ENCODE assay signal across 7 mouse cellular contexts in genomic region chr4:116555413-116556300, GRCm38 (mm10). TPM values are rescaled to one million over a fixed set of nuclear protein-coding genes. Genes with fewer than 3 reads are reported as not detected.
DNase-seq lines count a peak whose midpoint lies in the region; ATAC-seq and TF ChIP-seq lines count a peak whose summit lies in the region.

Gene Tmem69, minus strand, starts transcription at chr4:116555936.

- H3K4me1 ChIP-seq in intestine, postnatal 0 days (replicated peaks; ENCODE audit: control insufficient read depth, insufficient read depth, low read length), result no peaks in the 10 kb centered on the region
- H3K4me1 ChIP-seq in midbrain, embryonic 12.5 days, result peaks cover 17% of the 10 kb centered on the region
- no peaks in the 10 kb centered on the region for H3K4me1 ChIP-seq in small intestine, adult 2 months (ENCODE audit: control insufficient read depth, insufficient read depth, insufficient read length, low read length)

- TF ChIP-seq POLR2A in small intestine, adult 2 months (IDR thresholded peaks at IDR 0.05; ENCODE audit: low read depth, low read length), result peak; percentile 33; the same call in 1 of the 2 replicates

- H3K9me3 ChIP-seq in intestine, postnatal 0 days (ENCODE audit: control insufficient read depth), result no peaks in the 10 kb centered on the region
- no peaks in the 10 kb centered on the region for H3K9me3 ChIP-seq in midbrain, embryonic 12.5 days

- H3K36me3 ChIP-seq in intestine, postnatal 0 days (ENCODE audit: control insufficient read depth, insufficient read depth), result peaks cover 10% of the 10 kb centered on the region
- peaks cover 16% of the 10 kb centered on the region for H3K36me3 ChIP-seq in midbrain, embryonic 12.5 days
- peaks cover 6% of the 10 kb centered on the region for H3K36me3 ChIP-seq in small intestine, adult 2 months (ENCODE audit: control insufficient read depth, insufficient read depth, low read length)

- H3K9ac ChIP-seq in intestine, postnatal 0 days (ENCODE audit: low read depth, low read length), result peak within 1 kb of the TSS; percentile 86
- H3K9ac ChIP-seq in midbrain, embryonic 12.5 days (replicated peaks), result peak within 1 kb of the TSS; percentile 79

- H3K4me2 ChIP-seq in intestine, postnatal 0 days (replicated peaks; ENCODE audit: low read depth), result peak within 1 kb of the TSS; percentile 80
- peak within 1 kb of the TSS; percentile 81 for H3K4me2 ChIP-seq in midbrain, embryonic 12.5 days (replicated peaks)

- 3% methylated on average over 23 of the region's 23 CpGs for WGBS in intestine, postnatal 0 days
- 4% methylated on average over 23 of the region's 23 CpGs for WGBS in midbrain, embryonic 12.5 days
- WGBS in small intestine, adult 2 months, result 6% methylated on average over 23 of the region's 23 CpGs

- ATAC-seq in intestine, postnatal 0 days, result no peak
- no peak for ATAC-seq in midbrain, embryonic 12.5 days (ENCODE audit: low FRiP score, low read depth)

- TF ChIP-seq CTCF in intestine, postnatal 0 days (IDR thresholded peaks at IDR 0.05; ENCODE audit: low read depth), result no peak
- no peak for TF ChIP-seq CTCF in small intestine, adult 2 months (IDR thresholded peaks at IDR 0.05; ENCODE audit: extremely low read depth, insufficient read length, insufficient replicate concordance, low read depth, low read length)

- intact Hi-C loops in left cerebral cortex, postnatal 4 days (cut with DNase I), result loop anchor here (10.0 kb wide), 1 partner anchor 221 kb away; no protein-coding TSS in a partner anchor

- peak within 1 kb of the TSS; percentile 97 for H3K27ac ChIP-seq in intestine, postnatal 0 days (ENCODE audit: low read depth, low read length)
- peak within 1 kb of the TSS; percentile 93 for H3K27ac ChIP-seq in midbrain, embryonic 12.5 days (replicated peaks)
- peak within 1 kb of the TSS; percentile 99 for H3K27ac ChIP-seq in small intestine, adult 2 months (ENCODE audit: insufficient read depth, low read depth, low read length)

- H3K27me3 ChIP-seq in intestine, postnatal 0 days (replicated peaks; ENCODE audit: control insufficient read depth, insufficient read depth, low read length), result no peaks in the 10 kb centered on the region
- H3K27me3 ChIP-seq in midbrain, embryonic 12.5 days, result no peaks in the 10 kb centered on the region
- no peaks in the 10 kb centered on the region for H3K27me3 ChIP-seq in small intestine, adult 2 months (ENCODE audit: control insufficient read depth, insufficient read depth, low read length)

- DNase-seq in adrenal gland, adult 8-10 months, result peak; percentile 71
- peak; percentile 69 for DNase-seq in embryo, embryonic 11.5 days (ENCODE audit: low read depth, low spot score)
- peak; percentile 40 to 73 for DNase-seq in gastrocnemius, postnatal 4 days (ENCODE audit: low spot score in 2 of 2)
- peak; percentile 75 for DNase-seq in left cerebral cortex, postnatal 4 days

- H3K4me3 ChIP-seq in intestine, postnatal 0 days (ENCODE audit: low read depth, low read length), result peak within 1 kb of the TSS; percentile 80
- peak within 1 kb of the TSS; percentile 85 for H3K4me3 ChIP-seq in midbrain, embryonic 12.5 days
- H3K4me3 ChIP-seq in small intestine, adult 2 months (ENCODE audit: low read depth, low read length), result peak within 1 kb of the TSS; percentile 75

RNA-seq across cellular contexts. Expression of gene Tmem69, which starts in this region (rescaled TPM):
- total RNA-seq in adrenal gland, adult 8-10 months (2022), result 10 to 100 TPM; 16.1 to 29.8 (median 21.6) TPM
- total RNA-seq in gastrocnemius, postnatal 4 days (2021), result 10 to 100 TPM; 12.1 to 15.0 TPM
- polyA plus RNA-seq in intestine, postnatal 0 days (2015; fragmentation: Nextera tagmentation; extraction: Ambion mirVana), result 17.0 and 19.1 TPM in 2 replicates
- 10 to 100 TPM in 1 of 2 experiments, 1 to 10 TPM in 1; 9.9 to 12.4 TPM for total RNA-seq in left cerebral cortex, postnatal 4 days (2021)
- polyA plus RNA-seq in midbrain, embryonic 12.5 days (2016; fragmentation: Nextera tagmentation; extraction: Ambion mirVana), result 27.3 and 29.1 TPM in 2 replicates
- polyA plus RNA-seq in small intestine, adult 2 months (2012; rRNA removed), result 0.94 and 2.6 TPM in 2 replicates
